Mouse (Mus musculus): ENCODE results near the gene Olfr1328.

DNA sequence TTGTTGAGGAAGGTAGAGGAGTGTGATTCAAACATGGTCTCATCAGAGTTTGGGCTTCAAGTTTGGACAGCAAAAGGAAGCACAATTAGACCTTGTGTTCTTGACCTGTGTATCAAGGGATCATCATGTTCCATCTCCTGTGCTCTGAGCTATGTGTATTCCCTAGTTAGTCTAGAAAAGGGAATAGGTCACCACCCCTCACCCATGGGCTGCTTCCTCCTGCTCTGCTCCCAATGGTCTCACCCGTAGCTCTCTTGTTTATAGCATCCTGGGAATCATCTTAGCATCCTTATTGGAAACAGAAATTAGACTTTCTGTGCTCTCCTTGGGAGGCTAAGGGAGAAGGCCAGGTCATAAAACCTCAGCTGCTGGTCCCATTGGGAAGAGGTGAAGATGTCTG is 50.1 kb downstream of the Olfr1328 start, which contains the start of gene Olfr1330:
- no peak for TF ChIP-seq CTCF (IDR thresholded peaks at IDR 0.05; ENCODE audit: borderline replicate concordance, extremely low read depth, insufficient read depth, insufficient read length)
- no peak for TF ChIP-seq POLR2A (IDR thresholded peaks at IDR 0.05; ENCODE audit: borderline replicate concordance, extremely low read depth, insufficient read depth, insufficient read length, poor library complexity, severe bottlenecking)
